Mouse (Mus musculus): ENCODE results near the gene Gjb3. TPM values are rescaled to one million over a fixed set of nuclear protein-coding genes. Genes with fewer than 3 reads are reported as not detected.

Gjb3 gene
- total RNA-seq, 1 experiment from 2014 or later = not detected

- no peak for ATAC-seq (ENCODE audit: extremely low read depth, insufficient number of reproducible peaks, low FRiP score, poor library complexity, severe bottlenecking)
Observed at GRCm38 (mm10) chr4:127306915-127307314, 23.7 kb downstream of the Gjb3 start.

DNA sequence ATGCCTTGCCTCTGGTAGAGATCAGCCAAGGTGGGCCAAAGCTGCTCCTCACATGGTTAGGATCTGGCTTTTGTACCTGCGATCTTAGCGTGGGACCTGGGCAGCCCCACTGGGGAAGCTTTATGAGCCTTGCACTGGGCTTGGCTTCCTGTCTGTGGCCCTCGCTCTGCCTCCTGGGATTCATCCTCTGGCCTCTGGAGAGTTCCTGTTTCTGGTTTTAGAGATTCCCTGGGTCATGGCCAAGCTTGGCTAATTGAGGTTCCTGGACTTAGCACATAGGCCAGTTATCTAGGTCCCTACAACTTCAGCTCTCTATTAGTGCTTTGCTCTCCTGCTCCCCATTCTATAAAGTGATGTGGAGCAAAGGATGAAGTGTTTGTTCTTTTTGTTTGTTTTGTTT is 26.8 kb downstream of the Gjb3 start:
- no peak for ATAC-seq (ENCODE audit: extremely low read depth, insufficient number of reproducible peaks, low FRiP score, poor library complexity, severe bottlenecking)

GRCm38 (mm10) chr4:127300503-127300902 is 30.1 kb downstream of the Gjb3 start:
- no peak for ATAC-seq (ENCODE audit: extremely low read depth, insufficient number of reproducible peaks, low FRiP score, poor library complexity, severe bottlenecking)

DNA sequence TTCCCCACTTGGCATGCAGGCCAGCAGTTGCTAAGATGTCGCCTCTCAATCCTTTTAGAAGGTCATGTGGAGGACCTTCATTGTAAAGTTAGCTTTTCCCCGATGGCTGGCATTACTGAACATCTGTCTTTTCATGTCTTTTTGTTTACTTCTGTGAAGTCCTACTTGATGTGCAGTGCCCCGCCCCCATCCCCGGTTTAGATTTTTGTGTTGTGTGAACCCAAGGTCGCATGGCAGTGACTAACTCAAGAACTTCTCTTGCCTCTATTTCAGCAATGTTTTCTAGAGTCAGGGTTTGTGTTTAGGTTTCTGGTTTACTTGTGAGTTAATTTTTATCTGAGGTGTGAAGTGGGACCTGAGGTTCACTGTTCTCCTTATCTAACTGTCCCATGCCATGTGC is 38.0 kb downstream of the Gjb3 start:
- no peak for ATAC-seq (ENCODE audit: extremely low read depth, insufficient number of reproducible peaks, low FRiP score, poor library complexity, severe bottlenecking)

DNA sequence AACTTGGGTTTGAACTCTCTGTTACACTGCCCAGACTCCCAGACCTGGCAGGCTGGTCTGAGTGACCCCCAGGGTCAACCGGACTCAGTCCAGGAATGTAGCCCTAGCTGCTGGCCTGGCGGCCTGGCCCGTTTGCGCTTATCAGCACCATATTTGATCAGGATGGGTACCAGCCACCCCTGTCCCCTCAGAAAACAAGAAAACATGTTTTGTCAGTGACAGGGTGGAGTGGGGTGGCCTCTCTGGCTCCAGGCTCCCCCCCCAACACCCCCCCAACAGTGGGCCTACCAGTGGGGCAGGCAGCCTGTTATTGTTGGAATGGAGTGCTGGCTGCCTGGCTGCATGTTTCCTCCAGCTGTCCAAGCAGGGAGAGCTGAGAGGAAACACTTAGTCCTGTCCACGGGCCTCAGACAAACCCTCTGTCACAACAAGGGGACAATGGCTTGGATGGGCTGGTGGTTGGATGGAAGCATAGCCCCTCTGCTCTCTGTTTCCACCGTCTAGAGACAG is 41.5 kb downstream of the Gjb3 start:
- no peak for ATAC-seq (ENCODE audit: extremely low read depth, insufficient number of reproducible peaks, low FRiP score, poor library complexity, severe bottlenecking)

- ATAC-seq (ENCODE audit: extremely low read depth, insufficient number of reproducible peaks, low FRiP score, poor library complexity, severe bottlenecking) = no peak
Observed at GRCm38 (mm10) chr4:127286907-127287306, 43.7 kb downstream of the Gjb3 start.

DNA sequence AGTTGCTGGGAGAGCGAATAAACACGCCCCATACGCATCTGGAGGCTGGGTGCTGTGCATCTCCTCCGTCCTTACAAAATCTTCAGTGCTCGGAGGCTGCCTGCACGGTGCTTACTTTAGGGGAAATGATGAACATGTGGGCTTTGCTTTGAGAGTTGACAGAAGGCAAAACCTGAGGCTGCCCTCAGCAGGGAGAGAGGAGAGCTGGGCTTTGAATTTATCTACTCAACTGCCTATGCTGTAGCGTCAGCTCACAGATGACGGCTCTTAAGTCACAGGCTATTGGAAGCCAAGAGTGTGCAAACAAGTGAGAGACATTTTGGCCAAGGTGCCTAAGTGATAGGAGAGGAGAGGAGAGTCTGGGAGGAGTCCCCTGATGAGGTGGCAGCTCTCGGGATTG is 51.4 kb downstream of the Gjb3 start:
- ATAC-seq (ENCODE audit: extremely low read depth, insufficient number of reproducible peaks, low FRiP score, poor library complexity, severe bottlenecking) = no peak

DNA sequence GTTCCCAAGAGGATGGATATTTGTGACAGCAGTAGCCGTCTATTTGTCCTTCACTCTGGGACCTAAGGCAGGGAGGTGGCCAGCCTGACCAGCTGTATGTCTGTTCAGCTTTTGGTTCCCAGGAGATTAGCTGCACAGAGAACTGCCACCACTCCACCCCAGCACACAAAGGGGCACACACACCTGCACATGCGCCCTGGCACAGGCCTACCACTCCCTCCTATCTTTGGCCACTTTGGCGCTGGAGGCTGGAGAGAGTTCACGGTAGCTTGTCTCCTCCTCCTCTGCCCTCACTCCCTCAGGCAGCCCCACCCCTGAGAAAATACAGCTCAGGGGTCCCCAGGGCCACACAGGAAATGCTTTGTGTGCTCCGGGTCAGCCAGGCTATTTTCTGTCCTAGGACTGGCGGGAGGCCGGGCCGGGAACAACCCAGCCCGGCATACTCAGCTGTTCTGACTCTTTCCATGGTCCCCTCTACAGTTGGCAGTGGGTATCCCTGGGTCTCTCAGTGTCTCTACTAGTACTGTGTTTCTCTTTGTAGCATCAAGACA is 52.1 kb downstream of the Gjb3 start:
- no peak for ATAC-seq (ENCODE audit: extremely low read depth, insufficient number of reproducible peaks, low FRiP score, poor library complexity, severe bottlenecking)

Other genes starting within 250 kb of the Gjb3 start
- 7.6 and 8.1 TPM in 2 replicates for gene Tmem35b, start 207.2 kb downstream of the Gjb3 start, total RNA-seq (2017)
- 0.12 TPM in 2 replicates for gene Dlgap3, start 161.6 kb downstream of the Gjb3 start, total RNA-seq (2017)
- gene Smim12, start 87.1 kb downstream of the Gjb3 start, total RNA-seq (2017) = 17.3 and 25.8 TPM in 2 replicates
- gene Gja4, start 16.8 kb downstream of the Gjb3 start, total RNA-seq (2017) = not detected in 2 replicates
- gene Gjb4, start 23.2 kb upstream of the Gjb3 start, total RNA-seq (2017) = not detected in 2 replicates
- gene Gjb5, start 27.3 kb upstream of the Gjb3 start, total RNA-seq (2017) = not detected in 2 replicates

Data from neutrophil, adult 5-6 weeks (primary cell).